Mouse (Mus musculus) lung, adult 2 months (tissue): Measurements from ENCODE around the gene Arhgef7.

Source experiments
- CTCF ChIP-seq: fragments of 200-500 bp; IDR thresholded peaks from 2 replicates; pipeline ENCODE4 v1.5.1; 2011; ENCODE audit warnings: mild to moderate bottlenecking, low read length, control low read depth; ENCODE audit not compliant: insufficient read depth
- POLR2A ChIP-seq: fragments of 200-500 bp; IDR thresholded peaks from 2 replicates; pipeline ENCODE4 v1.6.1; 2011; ENCODE audit warnings: low read depth, mild to moderate bottlenecking, control low read depth, low read length, borderline replicate concordance; ENCODE audit errors: extremely low read depth

DNA sequence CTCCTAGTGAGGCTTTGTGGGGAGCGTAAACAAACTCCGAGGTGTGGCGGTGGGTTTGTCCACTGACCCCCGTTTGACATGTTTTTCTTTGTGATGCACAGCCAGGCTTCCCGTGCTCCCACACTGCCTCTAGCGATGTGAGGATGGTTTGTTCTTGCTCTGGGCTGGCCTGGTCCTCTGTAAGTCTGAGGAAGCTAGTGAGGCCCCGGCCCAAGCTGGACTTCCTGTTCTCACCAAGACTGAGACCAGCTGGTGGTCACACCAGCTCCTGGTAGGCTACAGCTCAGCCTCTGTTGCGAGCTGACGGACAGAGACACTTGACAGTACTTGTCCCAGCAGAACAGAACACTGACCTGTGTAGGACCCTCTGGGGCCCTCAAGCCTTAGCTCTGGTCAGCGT lies 16.1 kb downstream of the Arhgef7 start:
- TF ChIP-seq CTCF = no peak
- no peak for TF ChIP-seq POLR2A
